ENCODE assay signal across 10 mouse cellular contexts in the genomic region with DNA sequence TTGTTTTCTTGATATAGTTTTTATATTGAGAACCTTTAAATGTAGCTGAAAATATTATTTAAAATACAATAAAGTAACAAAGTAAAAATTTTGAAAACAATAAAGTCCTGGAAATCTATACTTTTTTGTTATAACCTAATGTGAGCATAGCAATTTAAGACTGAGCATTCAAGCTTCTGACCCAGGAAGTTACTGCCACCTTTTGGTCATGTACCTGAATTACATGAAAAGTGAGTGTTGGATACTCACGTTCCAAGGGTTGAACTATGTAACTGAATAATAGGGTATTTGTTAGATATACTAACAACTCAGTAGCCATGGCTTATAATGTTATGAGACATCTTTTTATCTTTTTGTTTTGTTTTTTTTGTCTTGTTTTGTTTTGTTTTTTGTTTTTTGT. TPM values are rescaled to one million over a fixed set of nuclear protein-coding genes. Genes with fewer than 3 reads are reported as not detected.
DNase-seq lines count a peak whose midpoint lies in the region; ATAC-seq lines count a peak whose summit lies in the region.
"Had no signal": no experiment of that assay in that cellular context is flagged by ENCODE, and none has a peak within 500 bp of the region (broad histone marks: within the 10 kb centered on the region; RNA-seq: fewer than 3 reads in every experiment).

No protein-coding gene starts in this region.

- no peak for ATAC-seq in CD4-positive, CD25-positive, alpha-beta regulatory T cell, adult 4 months
- ATAC-seq: intestine, embryonic 15.5 days had no signal

- no peaks in the 10 kb centered on the region for H3K36me3 ChIP-seq in hindbrain, embryonic 10.5 days
- H3K36me3 ChIP-seq: intestine, embryonic 15.5 days; midbrain, embryonic 12.5 days had no signal

- peak; percentile 37 for DNase-seq in CD4-positive, CD25-positive, alpha-beta regulatory T cell, adult 2 months (ENCODE audit: low read depth, low spot score)
- DNase-seq in kidney, postnatal 14 days = peak; percentile 1
- no peak for DNase-seq in kidney, postnatal 10 days
- DNase-seq in A20 (ENCODE audit: low read depth, low spot score) = peak; percentile 28
- DNase-seq in c-Kit-positive CD71-positive TER-119-negative erythroid progenitor cells, embryonic 14.5 days (ENCODE audit: low read depth) = peak; percentile 6
- DNase-seq in hindbrain, embryonic 10.5 days (ENCODE audit: low spot score) = no peak
- DNase-seq in frontal cortex, postnatal 36 days (ENCODE audit: low spot score in 2 of 2) = no peak

- 45% methylated on average over 1 of the region's 1 CpGs for WGBS in hindbrain, embryonic 10.5 days

- H3K9me3 ChIP-seq in hindbrain, embryonic 10.5 days = no peaks in the 10 kb centered on the region
- H3K9me3 ChIP-seq: intestine, embryonic 15.5 days; midbrain, embryonic 12.5 days had no signal

- H3K4me3 ChIP-seq in hindbrain, embryonic 10.5 days = no peak overlapping the region
- H3K4me3 ChIP-seq: intestine, embryonic 15.5 days; midbrain, embryonic 12.5 days had no signal

- H3K27ac ChIP-seq in hindbrain, embryonic 10.5 days = no peak overlapping the region
- H3K27ac ChIP-seq: intestine, embryonic 15.5 days; midbrain, embryonic 12.5 days had no signal

- H3K4me1 ChIP-seq in hindbrain, embryonic 10.5 days (replicated peaks) = no peaks in the 10 kb centered on the region
- H3K4me1 ChIP-seq: intestine, embryonic 15.5 days; midbrain, embryonic 12.5 days had no signal

- no peaks in the 10 kb centered on the region for H3K27me3 ChIP-seq in hindbrain, embryonic 10.5 days (ENCODE audit: insufficient read depth, poor library complexity, severe bottlenecking)
- H3K27me3 ChIP-seq: intestine, embryonic 15.5 days; midbrain, embryonic 12.5 days had no signal

RNA-seq across cellular contexts. Expression of gene Trpc5, which starts 42.6 kb away (rescaled TPM):
- polyA plus RNA-seq in CD4-positive, CD25-positive, alpha-beta regulatory T cell, adult 4 months (2017; shearing (Covaris generic)) = not detected
- 0.10 and 0.18 TPM in 2 replicates for polyA plus RNA-seq in hindbrain, embryonic 10.5 days (2016; fragmentation: Nextera tagmentation; extraction: Ambion mirVana)

RNA-seq across cellular contexts. Expression of gene Rtl4, which starts 43.3 kb away (rescaled TPM):
- polyA plus RNA-seq in CD4-positive, CD25-positive, alpha-beta regulatory T cell, adult 4 months (2017; shearing (Covaris generic)) = not detected
- polyA plus RNA-seq in hindbrain, embryonic 10.5 days (2016; fragmentation: Nextera tagmentation; extraction: Ambion mirVana) = 0.05 and 0.25 TPM in 2 replicates

Comparison
In these comparisons a context has a peak if more than half of its experiments do, and no peak if none do; other contexts are left out.
1. DNase-seq: peak in CD4-positive, CD25-positive, alpha-beta regulatory T cell, adult 2 months (single experiment), kidney, postnatal 14 days (single experiment), A20 (single experiment) and c-Kit-positive CD71-positive TER-119-negative erythroid progenitor cells, embryonic 14.5 days (single experiment); none in kidney, postnatal 10 days (single experiment), hindbrain, embryonic 10.5 days (single experiment) and frontal cortex, postnatal 36 days (0 of 2).